Mouse (Mus musculus): ENCODE measurements around the gene Olfr1289. TPM values are rescaled to one million over a fixed set of nuclear protein-coding genes. Genes with fewer than 3 reads are reported as not detected.

Gene Olfr1289
- total RNA-seq (2021), result not detected

GRCm38 (mm10) chr2:111480519-111480918 is at the start of gene Olfr1289:
Gene Olfr1289 (plus strand): TSS chr2:111480819.
- DNase-seq (ENCODE audit: low spot score), result no peak
- intact Hi-C loops (cut with DNase I), result no loop called here

GRCm38 (mm10) chr2:111448842-111449241 is 31.8 kb upstream of the Olfr1289 start, which contains the start of gene Olfr1287:
Gene Olfr1287 (plus strand): TSS chr2:111449142.
- no peak for DNase-seq (ENCODE audit: low spot score)

GRCm38 (mm10) chr2:111473801-111474200 is 6.8 kb upstream of the Olfr1289 start, which contains the start of gene Olfr1288:
Gene Olfr1288 (plus strand): TSS chr2:111474101.
- intact Hi-C loops (cut with DNase I), result no loop called here

More at GRCm38 (mm10) chr2:111448842-111449241, 31.8 kb upstream of the Olfr1289 start, which contains the start of gene Olfr1287:
- intact Hi-C loops (cut with DNase I), result no loop called here

GRCm38 (mm10) chr2:111493729-111494128 is 13.1 kb downstream of the Olfr1289 start, which contains the start of gene Olfr1290:
Gene Olfr1290 (minus strand): TSS chr2:111493829.
- no peak for DNase-seq (ENCODE audit: low spot score)
- intact Hi-C loops (cut with DNase I), result no loop called here

More at GRCm38 (mm10) chr2:111473801-111474200, 6.8 kb upstream of the Olfr1289 start, which contains the start of gene Olfr1288:
- DNase-seq (ENCODE audit: low spot score), result no peak

GRCm38 (mm10) chr2:111496880-111497279 is 16.3 kb downstream of the Olfr1289 start, which contains the start of gene Olfr1291-ps1:
Gene Olfr1291-ps1 (plus strand): TSS chr2:111497180.
- intact Hi-C loops (cut with DNase I), result no loop called here
- no peak for DNase-seq (ENCODE audit: low spot score)

- DNase-seq (ENCODE audit: low spot score), result no peak
- intact Hi-C loops (cut with DNase I), result no loop called here
Measured at GRCm38 (mm10) chr2:111517451-111517850, 36.8 kb downstream of the Olfr1289 start.

- intact Hi-C loops (cut with DNase I), result no loop called here
Measured at GRCm38 (mm10) chr2:111524903-111525302, 44.3 kb downstream of the Olfr1289 start, which contains the start of gene Olfr1293-ps. Gene Olfr1293-ps (plus strand): TSS chr2:111525203.

More at GRCm38 (mm10) chr2:111524903-111525302, 44.3 kb downstream of the Olfr1289 start, which contains the start of gene Olfr1293-ps:
- no peak for DNase-seq (ENCODE audit: low spot score)

Other genes with a start within 250 kb of the Olfr1289 start
- not detected for gene Olfr1275, start 245.5 kb upstream of the Olfr1289 start, total RNA-seq (2021)
- gene Olfr1276, start 226.3 kb upstream of the Olfr1289 start, total RNA-seq (2021), result not detected
- gene Olfr1277, start 206.7 kb upstream of the Olfr1289 start, total RNA-seq (2021), result not detected
- gene Olfr1278, start 190.7 kb upstream of the Olfr1289 start, total RNA-seq (2021), result not detected
- gene Olfr1279, start 180.2 kb upstream of the Olfr1289 start, total RNA-seq (2021), result not detected
- gene Olfr1280, start 166.8 kb upstream of the Olfr1289 start, total RNA-seq (2021), result not detected
- not detected for gene Olfr1281, start 154.3 kb upstream of the Olfr1289 start, total RNA-seq (2021)
- not detected for gene Olfr1282, start 144.7 kb upstream of the Olfr1289 start, total RNA-seq (2021)
- gene Olfr1283, start 114.0 kb upstream of the Olfr1289 start, total RNA-seq (2021), result not detected
- gene Olfr1284, start 105.3 kb upstream of the Olfr1289 start, total RNA-seq (2021), result not detected
- not detected for gene Olfr1286, start 57.7 kb upstream of the Olfr1289 start, total RNA-seq (2021)
- gene Olfr1287, start 31.7 kb upstream of the Olfr1289 start, total RNA-seq (2021), result not detected
- gene Olfr1288, start 6.7 kb upstream of the Olfr1289 start, total RNA-seq (2021), result not detected
- gene Olfr1290, start 13.0 kb downstream of the Olfr1289 start, total RNA-seq (2021), result not detected
- not detected for gene Olfr1291-ps1, start 16.4 kb downstream of the Olfr1289 start, total RNA-seq (2021)
- not detected for gene Olfr1293-ps, start 44.4 kb downstream of the Olfr1289 start, total RNA-seq (2021)
- gene Olfr1294, start 59.5 kb downstream of the Olfr1289 start, total RNA-seq (2021), result not detected
- gene Olfr1295, start 88.9 kb downstream of the Olfr1289 start, total RNA-seq (2021), result not detected
- not detected for gene Olfr1297, start 145.7 kb downstream of the Olfr1289 start, total RNA-seq (2021)
- not detected for gene Olfr1298, start 168.4 kb downstream of the Olfr1289 start, total RNA-seq (2021)
- not detected for gene Olfr1299, start 180.6 kb downstream of the Olfr1289 start, total RNA-seq (2021)

Data from heart, postnatal 25 days (tissue).